Mouse (Mus musculus) limb, embryonic 15.5 days (tissue): ENCODE measurements around the gene Fgf8. TPM values are rescaled to one million over a fixed set of nuclear protein-coding genes. Genes with fewer than 3 reads are reported as not detected.

Experiments
- ATAC-seq: fragments of 200-750 bp; cut with Nextera tagmentation; 2 replicates; pipeline ENCODE4 v1.8.0; 2017; ENCODE audit warnings: low read depth, moderate TSS enrichment; ENCODE audit not compliant: insufficient number of reproducible peaks, low FRiP score, low TSS enrichment
- H3K27ac ChIP-seq: fragments of 300-500 bp; sonication (generic); 2 replicates; pipeline ENCODE4 v1.5.1; 2015; ENCODE audit warnings: moderate library complexity, mild to moderate bottlenecking, inconsistent platforms
- H3K27me3 ChIP-seq: fragments of 300-500 bp; sonication (generic); 2 replicates; pipeline ENCODE4 v1.6.1; 2015; ENCODE audit warnings: inconsistent platforms
- H3K36me3 ChIP-seq: fragments of 300-500 bp; sonication (generic); 2 replicates; pipeline ENCODE4 v1.6.1; 2015; ENCODE audit warnings: inconsistent platforms
- H3K4me1 ChIP-seq: fragments of 300-500 bp; sonication (generic); 2 replicates; pipeline ENCODE4 v1.6.1; 2015; ENCODE audit warnings: inconsistent platforms
- H3K4me2 ChIP-seq: fragments of 300-500 bp; sonication (generic); 2 replicates; pipeline ENCODE4 v1.6.1; 2015; ENCODE audit warnings: mild to moderate bottlenecking, inconsistent platforms
- H3K4me3 ChIP-seq: fragments of 300-500 bp; sonication (generic); 2 replicates; pipeline ENCODE4 v1.5.1; 2015; ENCODE audit warnings: mild to moderate bottlenecking, inconsistent platforms
- H3K9ac ChIP-seq: fragments of 300-500 bp; sonication (generic); 2 replicates; pipeline ENCODE4 v1.6.1; 2015; ENCODE audit warnings: inconsistent platforms
- H3K9me3 ChIP-seq: fragments of 300-500 bp; sonication (generic); 2 replicates; pipeline ENCODE4 v1.6.1; 2016; ENCODE audit warnings: inconsistent platforms
- WGBS: fragments of 180-500 bp; shearing (Covaris S2); methylation state at CpG from one replicate; pipeline ENCODE4 v1.1.7; 2015; 5-methylcytosine and 5-hydroxymethylcytosine counted together
- polyA plus RNA-seq: library from polyadenylated mRNA; unstranded; fragments of >200 nt; fragmentation: Nextera tagmentation; extraction: Ambion mirVana; gene quantifications from 2 replicates; pipeline ENCODE4 v1.2.1, GENCODE M21; 2015

Fgf8 gene
- polyA plus RNA-seq, 1 experiment from 2014 or later = 0.51 TPM

GRCm38 (mm10) chr19:45717493-45718220 is 25.1 kb downstream of the Fgf8 start:
- 0 out of 2 replicates have a peak, but pooled peaks cover 5% of the 10 kb centered on the region for H3K4me1 ChIP-seq
- 13% methylated on average over 16 of the region's 16 CpGs for WGBS
- no peaks in the 10 kb centered on the region for H3K36me3 ChIP-seq
- H3K27me3 ChIP-seq = no peaks in the 10 kb centered on the region
- H3K9ac ChIP-seq = no peak overlapping the region
- peak overlapping the region; percentile 22 for H3K4me2 ChIP-seq
- H3K9me3 ChIP-seq = no peaks in the 10 kb centered on the region
- 0 out of 2 replicates have a peak overlapping the region, but pooled peaks have one; percentile 8 for H3K4me3 ChIP-seq
- H3K27ac ChIP-seq = no peak overlapping the region
- no peak for ATAC-seq

DNA sequence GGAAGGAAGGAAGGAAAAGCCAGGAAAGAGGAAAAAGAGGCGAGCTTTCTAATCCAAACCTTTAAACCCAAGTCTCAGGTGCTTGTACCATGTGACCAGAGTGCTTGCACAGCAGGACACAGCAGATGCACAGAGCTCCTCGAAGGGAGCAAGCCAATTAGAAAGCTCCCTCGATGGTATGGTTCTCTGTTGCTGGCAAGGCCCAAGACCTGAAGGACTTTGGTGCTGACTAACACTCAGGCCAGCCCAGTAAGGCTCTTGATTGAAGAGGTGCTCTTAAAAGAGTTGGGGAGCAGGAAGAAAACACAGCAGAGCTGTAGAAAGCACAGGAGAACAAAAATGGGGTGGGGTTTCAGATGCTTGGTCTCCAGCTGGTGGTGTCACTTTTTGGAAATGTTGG is 34.0 kb downstream of the Fgf8 start:
- no peaks in the 10 kb centered on the region for H3K36me3 ChIP-seq
- H3K27me3 ChIP-seq = no peaks in the 10 kb centered on the region
- H3K4me1 ChIP-seq = peaks cover 4% of the 10 kb centered on the region; the same call in 1 of the 2 replicates
- no peaks in the 10 kb centered on the region for H3K9me3 ChIP-seq
- ATAC-seq = no peak
- 53% methylated on average over 3 of the region's 3 CpGs for WGBS
- H3K4me3 ChIP-seq = no peak overlapping the region
- H3K27ac ChIP-seq = no peak overlapping the region
- H3K9ac ChIP-seq = no peak overlapping the region
- H3K4me2 ChIP-seq = no peak overlapping the region

DNA sequence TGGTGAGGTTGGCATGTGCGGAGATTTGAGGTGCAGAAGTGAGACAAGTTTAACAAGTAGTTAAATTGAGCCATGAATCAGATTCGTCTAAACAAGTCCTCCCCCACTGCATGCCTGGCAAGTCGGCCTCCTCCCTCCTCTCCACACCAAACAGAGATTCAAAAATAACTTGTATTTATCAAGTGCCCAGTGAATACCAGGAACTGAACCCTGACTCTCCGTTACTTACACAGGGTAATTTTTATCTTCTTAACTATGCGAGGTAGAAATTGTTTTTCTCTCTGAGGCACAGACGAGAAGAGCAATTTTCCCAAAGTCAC is 46.5 kb downstream of the Fgf8 start:
- Histone ChIP-seq H3K9me3 (no peaks in the 10 kb centered on the region), H3K36me3 (no peaks in the 10 kb centered on the region), H3K9ac (no peak overlapping the region), H3K27ac (no peak overlapping the region), H3K4me3 (no peak overlapping the region), H3K27me3 (no peaks in the 10 kb centered on the region), H3K4me2 (0 out of 2 replicates have a peak overlapping the region, but pooled peaks have one; percentile 10), H3K4me1 (peaks cover 10% of the 10 kb centered on the region)
- 33% methylated on average over 6 of the region's 6 CpGs for WGBS
- no peak for ATAC-seq

- 41% methylated on average over 25 of the region's 25 CpGs for WGBS
- H3K4me2 ChIP-seq = 0 out of 2 replicates have a peak overlapping the region, but pooled peaks have one; percentile 10
Observed at GRCm38 (mm10) chr19:45695496-45696280, 47.0 kb downstream of the Fgf8 start.

DNA sequence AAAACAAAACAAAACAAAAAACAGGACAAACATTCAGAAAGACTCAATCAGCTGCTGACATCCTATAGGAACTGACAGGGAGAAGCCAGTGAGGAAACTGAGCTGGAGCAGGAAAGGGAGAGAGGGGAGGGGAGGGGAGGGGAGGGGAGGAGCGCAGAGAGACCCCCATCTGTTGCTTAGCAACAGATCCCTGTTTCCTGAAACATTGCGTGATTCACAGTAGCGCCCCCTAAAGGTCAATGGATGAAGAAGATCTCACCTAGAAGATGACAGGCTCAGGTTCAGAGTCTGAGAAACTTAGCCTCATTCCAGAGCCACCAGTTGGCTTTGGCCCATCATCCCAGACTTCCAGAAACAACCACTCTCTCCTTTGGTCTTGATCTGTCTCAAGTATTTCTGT is 48.7 kb downstream of the Fgf8 start:
- Histone ChIP-seq H3K36me3 (no peaks in the 10 kb centered on the region), H3K27ac (no peak overlapping the region), H3K4me1 (peaks cover 13% of the 10 kb centered on the region), H3K4me2 (no peak overlapping the region), H3K4me3 (no peak overlapping the region), H3K27me3 (no peaks in the 10 kb centered on the region), H3K9ac (no peak overlapping the region), H3K9me3 (no peaks in the 10 kb centered on the region)
- no peak for ATAC-seq
- 39% methylated on average over 3 of the region's 3 CpGs for WGBS

More at GRCm38 (mm10) chr19:45695496-45696280, 47.0 kb downstream of the Fgf8 start:
- Histone ChIP-seq H3K36me3 (no peaks in the 10 kb centered on the region), H3K4me1 (peaks cover 13% of the 10 kb centered on the region), H3K4me3 (no peak overlapping the region), H3K9me3 (no peaks in the 10 kb centered on the region), H3K9ac (no peak overlapping the region), H3K27me3 (no peaks in the 10 kb centered on the region), H3K27ac (no peak overlapping the region)
- ATAC-seq = no peak

DNA sequence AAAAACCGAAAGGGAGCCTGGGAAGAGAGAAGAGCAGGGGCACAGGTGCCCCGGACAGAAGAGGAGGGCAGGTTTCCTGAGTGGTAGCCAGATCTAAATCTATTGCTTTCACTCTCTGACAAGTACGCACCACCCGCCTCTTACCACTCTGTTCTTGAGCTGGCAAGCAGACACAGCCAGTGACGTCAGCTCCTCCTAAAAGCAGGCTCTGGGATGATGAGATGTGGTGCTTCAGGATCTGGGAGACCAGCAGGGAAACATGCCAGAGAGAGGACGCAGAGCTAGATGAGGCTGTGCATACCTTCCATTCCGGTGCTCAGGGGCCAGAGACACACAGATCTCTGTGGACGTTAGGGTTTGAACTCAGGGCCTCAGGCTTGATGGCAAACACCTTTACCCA is 50.5 kb downstream of the Fgf8 start:
- no peak overlapping the region for H3K27ac ChIP-seq
- no peak overlapping the region for H3K4me2 ChIP-seq
- H3K9me3 ChIP-seq = no peaks in the 10 kb centered on the region
- H3K4me1 ChIP-seq = peaks cover 13% of the 10 kb centered on the region
- H3K36me3 ChIP-seq = no peaks in the 10 kb centered on the region
- no peak overlapping the region for H3K4me3 ChIP-seq
- H3K27me3 ChIP-seq = no peaks in the 10 kb centered on the region
- no peak for ATAC-seq
- no peak overlapping the region for H3K9ac ChIP-seq
- 83% methylated on average over 8 of the region's 8 CpGs for WGBS

DNA sequence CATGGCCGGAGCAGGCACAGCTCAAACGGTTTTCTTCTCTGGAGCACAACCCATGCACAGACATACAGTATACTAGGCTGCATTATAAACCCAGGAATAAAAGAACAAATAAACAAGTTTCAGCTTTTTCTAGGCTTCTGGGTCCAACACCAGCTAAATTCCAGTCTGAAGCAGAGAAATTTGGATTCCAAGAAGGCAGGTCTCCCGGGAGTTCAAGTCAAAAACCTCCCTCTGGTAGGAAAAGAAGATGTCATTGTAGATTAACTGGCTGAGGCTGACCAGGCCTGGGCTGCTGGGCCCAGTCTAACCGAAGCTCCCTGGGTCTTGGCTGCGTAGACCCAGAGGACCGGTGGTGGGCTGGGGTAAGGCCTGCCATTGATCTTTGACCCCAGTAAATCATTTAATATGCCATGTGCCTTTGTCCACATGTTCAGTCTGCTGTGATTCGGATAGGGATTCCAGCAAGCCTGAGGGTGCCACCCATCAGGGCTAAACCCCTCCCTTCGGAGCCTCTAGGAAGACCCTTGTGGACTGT is 51.6 kb downstream of the Fgf8 start:
- ATAC-seq = no peak
- Histone ChIP-seq H3K4me2 (no peak overlapping the region), H3K27me3 (no peaks in the 10 kb centered on the region), H3K9ac (no peak overlapping the region), H3K9me3 (no peaks in the 10 kb centered on the region), H3K4me1 (peaks cover 12% of the 10 kb centered on the region), H3K27ac (no peak overlapping the region), H3K4me3 (no peak overlapping the region), H3K36me3 (no peaks in the 10 kb centered on the region)
- WGBS = 46% methylated on average over 8 of the region's 8 CpGs

GRCm38 (mm10) chr19:45687001-45687400 is 55.7 kb downstream of the Fgf8 start:
- Histone ChIP-seq H3K27me3 (no peaks in the 10 kb centered on the region), H3K36me3 (no peaks in the 10 kb centered on the region), H3K4me2 (no peak overlapping the region), H3K4me1 (peaks cover 4% of the 10 kb centered on the region; the same call in 1 of the 2 replicates), H3K9me3 (no peaks in the 10 kb centered on the region), H3K4me3 (no peak overlapping the region), H3K27ac (no peak overlapping the region), H3K9ac (no peak overlapping the region)
- 59% methylated on average over 4 of the region's 4 CpGs for WGBS
- no peak for ATAC-seq

Other genes starting within 250 kb of the Fgf8 start
- gene Poll, start 182.4 kb downstream of the Fgf8 start, polyA plus RNA-seq = 12.6 and 13.0 TPM in 2 replicates
- 33.1 and 34.0 TPM in 2 replicates for gene Gm17018, start 182.3 kb downstream of the Fgf8 start, polyA plus RNA-seq
- 4.2 and 4.3 TPM in 2 replicates for gene Fbxw4, start 82.6 kb downstream of the Fgf8 start, polyA plus RNA-seq
- gene Npm3, start 6.7 kb upstream of the Fgf8 start, polyA plus RNA-seq = 12.4 and 20.6 TPM in 2 replicates
- gene Mgea5, start 40.9 kb upstream of the Fgf8 start, polyA plus RNA-seq = 40.5 and 47.3 TPM in 2 replicates
- 0.65 and 0.69 TPM in 2 replicates for gene Kcnip2, start 73.1 kb upstream of the Fgf8 start, polyA plus RNA-seq